Mouse (Mus musculus): ENCODE results near the gene Usp6nl. TPM values are rescaled to one million over a fixed set of nuclear protein-coding genes. Genes with fewer than 3 reads are reported as not detected.

Usp6nl gene
- total RNA-seq, 2 experiments from 2014 or later, result 40.1 to 44.0 TPM

- no peak for DNase-seq (ENCODE audit: low spot score in 2 of 2)
Measured at GRCm38 (mm10) chr2:6331324-6332137, 9.1 kb downstream of the Usp6nl start.

- no peak for DNase-seq (ENCODE audit: low spot score in 2 of 2)
Measured at GRCm38 (mm10) chr2:6333570-6333969, 11.1 kb downstream of the Usp6nl start.

GRCm38 (mm10) chr2:6334011-6334410, 11.5 kb downstream of the Usp6nl start:
- DNase-seq (ENCODE audit: low spot score in 2 of 2), result no peak

- no peak for DNase-seq (ENCODE audit: low spot score in 2 of 2)
Measured at GRCm38 (mm10) chr2:6335032-6335735, 12.7 kb downstream of the Usp6nl start.

- no peak for DNase-seq (ENCODE audit: low spot score in 2 of 2)
Measured at GRCm38 (mm10) chr2:6336013-6336412, 13.5 kb downstream of the Usp6nl start.

- DNase-seq (ENCODE audit: low spot score in 2 of 2), result no peak
Measured at GRCm38 (mm10) chr2:6336649-6337048, 14.2 kb downstream of the Usp6nl start.

- no peak for DNase-seq (ENCODE audit: low spot score in 2 of 2)
Measured at GRCm38 (mm10) chr2:6337436-6337835, 15.0 kb downstream of the Usp6nl start.

- DNase-seq (ENCODE audit: low spot score in 2 of 2), result no peak
Measured at GRCm38 (mm10) chr2:6338031-6338629, 15.7 kb downstream of the Usp6nl start.

GRCm38 (mm10) chr2:6340439-6340838, 18.0 kb downstream of the Usp6nl start:
- DNase-seq (ENCODE audit: low spot score in 2 of 2), result no peak

- no peak for DNase-seq (ENCODE audit: low spot score in 2 of 2)
Measured at GRCm38 (mm10) chr2:6341496-6341895, 19.0 kb downstream of the Usp6nl start.

- DNase-seq (ENCODE audit: low spot score in 2 of 2), result no peak
Measured at GRCm38 (mm10) chr2:6349256-6350092, 27.0 kb downstream of the Usp6nl start.

GRCm38 (mm10) chr2:6350164-6350563, 27.7 kb downstream of the Usp6nl start:
- no peak for DNase-seq (ENCODE audit: low spot score in 2 of 2)

- DNase-seq (ENCODE audit: low spot score in 2 of 2), result no peak
Measured at GRCm38 (mm10) chr2:6350931-6351695, 28.6 kb downstream of the Usp6nl start.

- no peak for DNase-seq (ENCODE audit: low spot score in 2 of 2)
Measured at GRCm38 (mm10) chr2:6352541-6352971, 30.1 kb downstream of the Usp6nl start.

GRCm38 (mm10) chr2:6353060-6353459, 30.6 kb downstream of the Usp6nl start:
- no peak for DNase-seq (ENCODE audit: low spot score in 2 of 2)

GRCm38 (mm10) chr2:6357306-6357705, 34.8 kb downstream of the Usp6nl start:
- no peak for DNase-seq (ENCODE audit: low spot score in 2 of 2)

- no peak for DNase-seq (ENCODE audit: low spot score in 2 of 2)
Measured at GRCm38 (mm10) chr2:6359645-6360044, 37.2 kb downstream of the Usp6nl start.

- DNase-seq (ENCODE audit: low spot score in 2 of 2), result no peak
Measured at GRCm38 (mm10) chr2:6363126-6363525, 40.7 kb downstream of the Usp6nl start.

- DNase-seq (ENCODE audit: low spot score in 2 of 2), result no peak
Measured at GRCm38 (mm10) chr2:6363922-6364321, 41.5 kb downstream of the Usp6nl start.

- DNase-seq (ENCODE audit: low spot score in 2 of 2), result no peak
Measured at GRCm38 (mm10) chr2:6366521-6366928, 44.1 kb downstream of the Usp6nl start.
